Mouse (Mus musculus) kidney, postnatal 0 days (tissue): ENCODE measurements at regions not wholly inside any gene's neighbourhood (a gene's known extent, or its start where the extent isn't known, plus 50 kb on each side); places are given as distances from the start of the nearest gene placed in this dataset.
A peak's percentile ranks its signal among the peaks of the same experiment; 100 is the strongest.

ENCODE experiments used
- ATAC-seq: fragments of 200-750 bp; cut with Nextera tagmentation; replicated peaks from 2 replicates; pipeline ENCODE4 v1.8.0; 2017; ENCODE audit warnings: low read depth, moderate number of reproducible peaks, moderate TSS enrichment, moderate library complexity; ENCODE audit not compliant: low FRiP score
- DNase-seq: peaks from one replicate; pipeline ENCODE4 v3.0.0-alpha.2; 2016; ENCODE audit warnings: low spot score
- H3K27ac ChIP-seq: fragments of 300-500 bp; sonication (generic); 2 replicates; pipeline ENCODE4 v1.5.1; 2014; ENCODE audit warnings: mild to moderate bottlenecking
- H3K27me3 ChIP-seq: fragments of 300-500 bp; sonication (generic); 2 replicates; pipeline ENCODE4 v1.6.1; 2014; ENCODE audit warnings: low read length, mixed read lengths; ENCODE audit not compliant: insufficient read depth
- H3K36me3 ChIP-seq: fragments of 300-500 bp; sonication (generic); 2 replicates; pipeline ENCODE4 v1.6.1; 2014; ENCODE audit warnings: low read length, mixed read lengths; ENCODE audit not compliant: insufficient read depth
- H3K4me1 ChIP-seq: fragments of 300-500 bp; sonication (generic); replicated peaks from 2 replicates; pipeline ENCODE4 v1.6.1; 2014; ENCODE audit warnings: antibody characterized with exemption, low read length, mixed read lengths; ENCODE audit not compliant: insufficient read depth
- H3K4me2 ChIP-seq: fragments of 300-500 bp; sonication (generic); 2 replicates; pipeline ENCODE4 v1.6.1; 2014; ENCODE audit warnings: mild to moderate bottlenecking, low read length, moderate library complexity, mixed read lengths
- H3K4me3 ChIP-seq: fragments of 300-500 bp; sonication (generic); replicated peaks from 2 replicates; pipeline ENCODE4 v1.5.1; 2014; ENCODE audit warnings: low read depth, low read length
- H3K9ac ChIP-seq: fragments of 300-500 bp; sonication (generic); 2 replicates; pipeline ENCODE4 v1.6.1; 2014; ENCODE audit warnings: low read depth, low read length
- H3K9me3 ChIP-seq: fragments of 300-500 bp; sonication (generic); replicated peaks from 2 replicates; pipeline ENCODE4 v1.6.1; 2016; ENCODE audit warnings: low read length, inconsistent platforms, mixed read lengths
- CTCF ChIP-seq: IDR thresholded peaks from 2 replicates; pipeline ENCODE4 v1.5.1; 2016; ENCODE audit warnings: antibody characterized with exemption, low read depth, mild to moderate bottlenecking, moderate library complexity
- WGBS: fragments of 180-500 bp; shearing (Covaris S2); extraction: QIAGEN DNeasy Blood & Tissue Kit; methylation state at CpG from one replicate; pipeline ENCODE4 v1.1.7; 2014; 5-methylcytosine and 5-hydroxymethylcytosine counted together

- H3K27ac ChIP-seq = no peak overlapping the region
- DNase-seq (no peak), ATAC-seq (no peak)
- no peaks in the 10 kb centered on the region for H3K4me1 ChIP-seq
- no peaks in the 10 kb centered on the region for H3K9me3 ChIP-seq
- no peak overlapping the region for H3K9ac ChIP-seq
- H3K4me2 ChIP-seq = no peak overlapping the region
- H3K36me3 ChIP-seq = no peaks in the 10 kb centered on the region
- WGBS = 87% methylated on average over 5 of the region's 5 CpGs
- H3K4me3 ChIP-seq = no peak overlapping the region
- H3K27me3 ChIP-seq = no peaks in the 10 kb centered on the region
- TF ChIP-seq CTCF = no peak
These were observed 65.3 kb upstream of the Gm11238 start for GRCm38 (mm10) chr4:73542331-73542730.

DNA sequence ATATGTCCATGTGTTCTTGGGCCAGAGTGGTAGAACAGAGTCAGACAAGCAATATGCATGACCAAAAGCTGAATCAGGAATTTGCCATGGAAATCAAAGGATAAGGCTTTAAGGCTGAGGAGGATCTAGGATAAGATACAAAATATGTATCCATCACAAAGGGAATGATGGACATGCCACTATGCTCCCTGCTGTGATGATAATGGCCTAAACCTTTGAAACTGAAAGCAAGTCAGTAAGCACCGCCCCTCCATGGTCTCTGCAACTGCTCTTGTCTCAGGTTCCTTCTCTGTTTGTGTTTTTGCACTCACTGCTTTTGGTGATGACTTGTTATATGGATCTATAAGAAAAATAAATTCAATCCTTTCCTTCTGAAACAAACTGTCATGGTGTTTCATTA lies 76.1 kb upstream of the Gm11238 start:
- no peak overlapping the region for H3K4me2 ChIP-seq
- 69% methylated on average over 1 of the region's 1 CpGs for WGBS
- H3K36me3 ChIP-seq = no peaks in the 10 kb centered on the region
- no peak for TF ChIP-seq CTCF
- no peak overlapping the region for H3K27ac ChIP-seq
- ATAC-seq (no peak), DNase-seq (no peak)
- H3K4me3 ChIP-seq = no peak overlapping the region
- no peaks in the 10 kb centered on the region for H3K9me3 ChIP-seq
- no peak overlapping the region for H3K9ac ChIP-seq
- no peaks in the 10 kb centered on the region for H3K27me3 ChIP-seq
- no peaks in the 10 kb centered on the region for H3K4me1 ChIP-seq

GRCm38 (mm10) chr4:73524579-73525208 lies 83.0 kb upstream of the Gm11238 start:
- 95% methylated on average over 1 of the region's 1 CpGs for WGBS
- Histone ChIP-seq H3K4me2 (no peak overlapping the region), H3K4me3 (no peak overlapping the region), H3K9me3 (no peaks in the 10 kb centered on the region), H3K4me1 (no peaks in the 10 kb centered on the region), H3K27me3 (no peaks in the 10 kb centered on the region), H3K36me3 (no peaks in the 10 kb centered on the region), H3K27ac (no peak overlapping the region), H3K9ac (no peak overlapping the region)
- DNase-seq (no peak), ATAC-seq (no peak)
- no peak for TF ChIP-seq CTCF

GRCm38 (mm10) chr4:73518742-73519384 lies 88.8 kb upstream of the Gm11238 start:
- Histone ChIP-seq H3K27ac (no peak overlapping the region), H3K4me3 (no peak overlapping the region), H3K9ac (no peak overlapping the region), H3K9me3 (no peaks in the 10 kb centered on the region), H3K36me3 (no peaks in the 10 kb centered on the region), H3K4me2 (no peak overlapping the region), H3K4me1 (no peaks in the 10 kb centered on the region), H3K27me3 (no peaks in the 10 kb centered on the region)
- no peak for DNase-seq
- no peak for ATAC-seq
- TF ChIP-seq CTCF = no peak

GRCm38 (mm10) chr4:73517559-73517958 lies 90.1 kb upstream of the Gm11238 start:
- Histone ChIP-seq H3K4me1 (no peaks in the 10 kb centered on the region), H3K27ac (no peak overlapping the region), H3K4me3 (no peak overlapping the region), H3K9ac (no peak overlapping the region), H3K36me3 (no peaks in the 10 kb centered on the region), H3K27me3 (no peaks in the 10 kb centered on the region), H3K9me3 (no peaks in the 10 kb centered on the region), H3K4me2 (no peak overlapping the region)
- DNase-seq = no peak
- TF ChIP-seq CTCF = no peak
- ATAC-seq = no peak

DNA sequence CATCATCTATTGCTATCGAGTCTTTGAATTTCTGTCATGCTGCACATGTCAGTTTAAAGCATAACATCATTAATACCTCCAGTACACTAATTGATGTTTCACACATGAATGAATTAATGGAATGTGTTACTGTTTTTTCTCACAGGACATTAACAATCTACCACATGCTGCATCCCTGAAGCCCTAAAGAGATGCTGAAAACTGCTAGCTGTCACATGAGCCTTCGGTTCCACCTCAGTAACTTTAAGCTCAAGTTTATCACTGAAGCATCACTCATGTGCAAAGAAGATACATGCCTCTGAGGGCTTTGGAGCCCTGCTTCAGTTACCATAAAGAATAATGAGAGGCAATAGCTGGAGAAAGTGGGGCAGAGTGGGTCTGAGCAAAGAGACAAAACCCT lies 91.0 kb upstream of the Gm11238 start:
- H3K9me3 ChIP-seq = no peaks in the 10 kb centered on the region
- no peak overlapping the region for H3K4me3 ChIP-seq
- WGBS = 38% methylated on average over 2 of the region's 2 CpGs
- no peak for TF ChIP-seq CTCF
- no peaks in the 10 kb centered on the region for H3K27me3 ChIP-seq
- ATAC-seq (no peak; the same call in 1 of the 2 replicates), DNase-seq (peak; percentile 24)
- H3K27ac ChIP-seq = no peak overlapping the region
- H3K9ac ChIP-seq = no peak overlapping the region
- H3K4me1 ChIP-seq = no peaks in the 10 kb centered on the region
- no peak overlapping the region for H3K4me2 ChIP-seq
- H3K36me3 ChIP-seq = no peaks in the 10 kb centered on the region

- no peak for DNase-seq
- TF ChIP-seq CTCF = no peak
- Histone ChIP-seq H3K4me2 (no peak overlapping the region), H3K9ac (no peak overlapping the region), H3K36me3 (no peaks in the 10 kb centered on the region), H3K9me3 (no peaks in the 10 kb centered on the region), H3K4me1 (no peaks in the 10 kb centered on the region), H3K27ac (no peak overlapping the region), H3K27me3 (no peaks in the 10 kb centered on the region), H3K4me3 (no peak overlapping the region)
- 85% methylated on average over 2 of the region's 2 CpGs for WGBS
- no peak for ATAC-seq
These were observed 100.8 kb upstream of the Gm11238 start for GRCm38 (mm10) chr4:73506860-73507259.
